Mouse (Mus musculus): ENCODE measurements around the gene Lsamp.

- TF ChIP-seq GATA1 (IDR thresholded peaks at IDR 0.05; ENCODE audit: borderline replicate concordance, low read length) (no peak), FLI1 (IDR thresholded peaks at IDR 0.05; ENCODE audit: low read length) (no peak)
These were observed 617.5 kb downstream of the Lsamp start for GRCm38 (mm10) chr16:40601431-40602387.
